In the genomic region with DNA sequence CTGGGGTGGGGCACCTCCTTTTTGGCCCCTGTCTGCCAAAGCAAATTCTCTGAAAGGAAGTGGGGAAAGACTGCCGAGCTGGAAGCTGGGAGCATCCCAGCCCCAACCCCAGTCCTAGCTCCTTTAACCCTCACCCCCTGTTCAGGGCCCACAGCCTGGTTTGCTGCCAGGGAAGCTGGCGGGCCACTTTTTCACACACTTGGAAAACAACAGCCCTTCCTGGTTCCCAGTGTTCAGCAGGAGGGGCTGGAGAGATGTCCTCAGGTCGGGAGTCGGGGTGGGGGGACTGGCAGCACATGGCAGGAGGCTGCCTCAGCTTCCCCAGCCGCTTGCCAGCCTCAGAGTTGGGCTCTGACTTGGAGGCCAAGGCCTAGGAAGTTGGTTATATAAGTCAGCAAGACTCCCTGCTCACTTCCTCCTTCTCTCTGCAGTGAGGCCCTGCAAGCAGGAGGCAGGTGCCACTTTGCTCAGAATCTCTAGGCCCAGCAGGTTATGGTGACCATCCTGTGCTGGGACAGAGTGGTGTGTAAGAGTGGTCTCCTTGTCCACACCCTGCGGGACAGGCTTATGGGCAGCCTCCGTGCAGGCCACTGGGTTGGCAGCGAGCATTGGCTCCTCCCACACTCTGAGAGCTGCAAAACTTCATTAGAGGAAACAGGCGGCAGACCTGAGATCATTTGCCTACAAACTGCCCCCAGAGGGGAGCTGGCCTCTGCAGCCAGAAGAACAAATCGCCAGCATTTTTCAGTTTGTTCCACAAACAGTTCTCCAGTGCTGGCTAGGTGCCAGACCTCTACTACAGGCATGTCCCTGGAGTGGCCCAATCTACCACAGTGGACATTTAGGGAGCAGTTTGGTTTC, we compare ENCODE assay signal across 8 mouse cellular contexts. TPM values are rescaled to one million over a fixed set of nuclear protein-coding genes. Genes with fewer than 3 reads are reported as not detected.
DNase-seq lines count a peak whose midpoint lies in the region; ATAC-seq lines count a peak whose summit lies in the region.

No protein-coding gene starts in this region.

- H3K4me3 ChIP-seq in intestine, embryonic 15.5 days (replicated peaks) = no peak overlapping the region
- H3K4me3 ChIP-seq in liver, embryonic 13.5 days (replicated peaks) = no peak overlapping the region
- H3K4me3 ChIP-seq in neural tube, embryonic 13.5 days = no peak overlapping the region

- DNase-seq in right cerebral cortex, postnatal 4 days = peak; percentile 54
- no peak for DNase-seq in right cerebral cortex, postnatal 25 days
- DNase-seq in cerebellum, postnatal 25 days = peak; percentile 55 to 70
- DNase-seq in heart, adult 11 months = peak; percentile 99
- DNase-seq in liver, embryonic 13.5 days = no peak
- peak; percentile 54 to 59 for DNase-seq in thymus, postnatal 36 days

- ATAC-seq in intestine, embryonic 15.5 days = peak; percentile 73
- peak; percentile 56 for ATAC-seq in liver, embryonic 13.5 days (ENCODE audit: low read depth)
- ATAC-seq in neural tube, embryonic 13.5 days (ENCODE audit: low read depth) = peak; percentile 68

- H3K27me3 ChIP-seq in intestine, embryonic 15.5 days (replicated peaks) = no peaks in the 10 kb centered on the region
- no peaks in the 10 kb centered on the region for H3K27me3 ChIP-seq in liver, embryonic 13.5 days
- H3K27me3 ChIP-seq in neural tube, embryonic 13.5 days = no peaks in the 10 kb centered on the region

- no peaks in the 10 kb centered on the region for H3K9me3 ChIP-seq in intestine, embryonic 15.5 days
- no peaks in the 10 kb centered on the region for H3K9me3 ChIP-seq in liver, embryonic 13.5 days (replicated peaks)
- no peaks in the 10 kb centered on the region for H3K9me3 ChIP-seq in neural tube, embryonic 13.5 days

- WGBS in intestine, embryonic 15.5 days = 19% methylated on average over 10 of the region's 10 CpGs
- WGBS in liver, embryonic 13.5 days (ENCODE audit: insufficient replicate concordance) = 36% methylated on average over 10 of the region's 10 CpGs
- WGBS in neural tube, embryonic 13.5 days = 35% methylated on average over 10 of the region's 10 CpGs

- H3K27ac ChIP-seq in intestine, embryonic 15.5 days = peak overlapping the region; percentile 88
- H3K27ac ChIP-seq in liver, embryonic 13.5 days = peak overlapping the region; percentile 88
- peak overlapping the region; percentile 82 for H3K27ac ChIP-seq in neural tube, embryonic 13.5 days (replicated peaks)

- H3K36me3 ChIP-seq in intestine, embryonic 15.5 days = no peaks in the 10 kb centered on the region
- peaks cover 50% of the 10 kb centered on the region for H3K36me3 ChIP-seq in liver, embryonic 13.5 days
- peaks cover 29% of the 10 kb centered on the region for H3K36me3 ChIP-seq in neural tube, embryonic 13.5 days

- peaks cover 33% of the 10 kb centered on the region for H3K4me1 ChIP-seq in intestine, embryonic 15.5 days (replicated peaks)
- peaks cover 66% of the 10 kb centered on the region for H3K4me1 ChIP-seq in liver, embryonic 13.5 days (replicated peaks)
- peaks cover 53% of the 10 kb centered on the region for H3K4me1 ChIP-seq in neural tube, embryonic 13.5 days (replicated peaks)

- peak overlapping the region; percentile 30 for H3K9ac ChIP-seq in intestine, embryonic 15.5 days
- H3K9ac ChIP-seq in liver, embryonic 13.5 days = peak overlapping the region; percentile 7
- H3K9ac ChIP-seq in neural tube, embryonic 13.5 days = peak overlapping the region; percentile 14

- H3K4me2 ChIP-seq in intestine, embryonic 15.5 days (replicated peaks) = peak overlapping the region; percentile 33
- 0 out of 2 replicates have a peak overlapping the region, but pooled peaks have one; percentile 1 for H3K4me2 ChIP-seq in liver, embryonic 13.5 days
- H3K4me2 ChIP-seq in neural tube, embryonic 13.5 days = no peak overlapping the region

RNA-seq across cellular contexts. Expression of a gene that starts 10.8 kb away (rescaled TPM):
- 8.5 and 9.0 TPM in 2 replicates for polyA plus RNA-seq in intestine, embryonic 15.5 days (2015; fragmentation: Nextera tagmentation; extraction: Ambion mirVana)
- polyA plus RNA-seq in liver, embryonic 13.5 days (2015; fragmentation: Nextera tagmentation; extraction: Ambion mirVana) = 96.5 and 121 TPM in 2 replicates
- 15.9 and 16.2 TPM in 2 replicates for polyA plus RNA-seq in neural tube, embryonic 13.5 days (2015; fragmentation: Nextera tagmentation; extraction: Ambion mirVana)

Comparison
In these comparisons a context has a peak if more than half of its experiments do, and no peak if none do; other contexts are left out.
1. DNase-seq: peak in right cerebral cortex, postnatal 4 days (single experiment), cerebellum, postnatal 25 days (2 of 2), heart, adult 11 months (single experiment) and thymus, postnatal 36 days (2 of 2); none in right cerebral cortex, postnatal 25 days (single experiment) and liver, embryonic 13.5 days (single experiment).
2. Peak in every context shown above with its lines, with median percentiles within 50 percentile points of each other: ATAC-seq, H3K27ac ChIP-seq and H3K9ac ChIP-seq.